Mouse (Mus musculus) cortical plate, adult 2 months (tissue): ENCODE data around the gene Uevld.

Experiments used
- CTCF ChIP-seq: fragments of 200-500 bp; IDR thresholded peaks from 2 replicates; pipeline ENCODE4 v1.5.1; 2011; ENCODE audit warnings: mild to moderate bottlenecking, control low read depth, low read length; ENCODE audit not compliant: insufficient read depth; ENCODE audit errors: extremely low read depth
- POLR2A ChIP-seq: fragments of 200-500 bp; IDR thresholded peaks from 2 replicates; pipeline ENCODE4 v1.6.1; 2011; ENCODE audit warnings: mild to moderate bottlenecking, low read length, control low read depth; ENCODE audit not compliant: insufficient read depth; ENCODE audit errors: extremely low read depth

- TF ChIP-seq CTCF (no peak), POLR2A (no peak)
These were observed 38.7 kb upstream of the Uevld start for GRCm38 (mm10) chr7:46997008-46997407.
